Mouse (Mus musculus) MEL (cell line): ENCODE data around the gene Vasn. TPM values are rescaled to one million over a fixed set of nuclear protein-coding genes. Genes with fewer than 3 reads are reported as not detected.

Experiments used
- DNase-seq: peaks from one replicate; pipeline ENCODE4 v3.0.0; 2011; ENCODE audit warnings: low read depth, low spot score
- H3K27ac ChIP-seq: 2 replicates; pipeline ENCODE4 v1.5.1; 2012; ENCODE audit warnings: low read depth, mild to moderate bottlenecking, control low read depth, low read length, moderate library complexity; ENCODE audit not compliant: control insufficient read depth
- H3K27me3 ChIP-seq, 2 experiments: fragments of 150-350 bp in 1 of 2; sonication (generic) in 1 of 2; 2 replicates each; pipeline ENCODE4 v1.6.1; 2012; ENCODE audit warnings: low read length in 2 of 2, mild to moderate bottlenecking in 2 of 2, improper control_type of control experiment in 1 of 2, moderate library complexity in 1 of 2; ENCODE audit not compliant: insufficient read depth in 2 of 2, control insufficient read depth in 1 of 2
- H3K36me3 ChIP-seq, 2 experiments: 2 replicates each; pipeline ENCODE4 v1.6.1; 2012 to 2014; ENCODE audit warnings: low read length in 2 of 2, improper control_type of control experiment in 1 of 2, inconsistent platforms in 1 of 2, mild to moderate bottlenecking in 1 of 2; ENCODE audit not compliant: insufficient read depth in 2 of 2, control insufficient read depth in 1 of 2
- H3K4me1 ChIP-seq, 2 experiments: fragments of 150-350 bp in 1 of 2; sonication (generic) in 1 of 2; 2 replicates each; pipeline ENCODE4 v1.6.1; 2012; ENCODE audit warnings: low read length in 2 of 2, improper control_type of control experiment in 1 of 2, mild to moderate bottlenecking in 1 of 2; ENCODE audit not compliant: insufficient read depth in 2 of 2, control insufficient read depth in 1 of 2
- H3K4me3 ChIP-seq, 2 experiments: fragments of 150-350 bp in 1 of 2; sonication (generic) in 1 of 2; 2 replicates each; pipeline ENCODE4 v1.5.1; 2012; ENCODE audit warnings: low read depth in 2 of 2, low read length in 2 of 2, mild to moderate bottlenecking in 2 of 2, moderate library complexity in 2 of 2, control low read depth in 1 of 2, improper control_type of control experiment in 1 of 2; ENCODE audit not compliant: control insufficient read depth in 1 of 2, insufficient read depth in 1 of 2
- H3K79me2 ChIP-seq: 2 replicates; pipeline ENCODE4 v1.6.1; 2012; ENCODE audit warnings: mild to moderate bottlenecking, low read length, moderate library complexity; ENCODE audit not compliant: control insufficient read depth, poor library complexity, insufficient read depth
- H3K9ac ChIP-seq: 2 replicates; pipeline ENCODE4 v1.6.1; 2012; ENCODE audit warnings: low read depth, mild to moderate bottlenecking, control low read depth, low read length, moderate library complexity; ENCODE audit not compliant: control insufficient read depth, poor library complexity, severe bottlenecking
- H3K9me3 ChIP-seq: fragments of 150-350 bp; sonication (generic); replicated peaks from 2 replicates; pipeline ENCODE4 v1.6.1; 2012; ENCODE audit warnings: mild to moderate bottlenecking, low read length, improper control_type of control experiment, moderate library complexity; ENCODE audit not compliant: insufficient read depth
- CHD1 ChIP-seq: IDR thresholded peaks from 2 replicates; pipeline ENCODE4 v1.6.1; 2012; ENCODE audit warnings: low read depth, mild to moderate bottlenecking, inconsistent platforms, low read length, improper control_type of control experiment
- CTCF ChIP-seq, 3 experiments: IDR thresholded peaks in 2 of 3; conservative IDR thresholded peaks in 1 of 3; 2 replicates each; pipeline ENCODE4 v1.5.1; 2011 to 2012; ENCODE audit warnings: low read length in 3 of 3, low read depth in 2 of 3, mild to moderate bottlenecking in 2 of 3, improper control_type of control experiment in 1 of 3, inconsistent platforms in 1 of 3, mixed read lengths in 1 of 3, moderate library complexity in 1 of 3; ENCODE audit not compliant: control insufficient read depth in 1 of 3, insufficient read depth in 1 of 3, poor library complexity in 1 of 3, severe bottlenecking in 1 of 3
- E2F4 ChIP-seq: IDR thresholded peaks from 2 replicates; pipeline ENCODE4 v1.6.1; 2011; ENCODE audit warnings: low read depth, low read length, improper control_type of control experiment, borderline replicate concordance
- EP300 ChIP-seq, 2 experiments: IDR thresholded peaks; 2 replicates each; pipeline ENCODE4 v1.6.1; 2011; ENCODE audit warnings: improper control_type of control experiment in 2 of 2, low read length in 2 of 2, low read depth in 1 of 2, mild to moderate bottlenecking in 1 of 2
- ETS1 ChIP-seq: IDR thresholded peaks from 2 replicates; pipeline ENCODE4 v1.6.1; 2012; ENCODE audit warnings: low read depth, mild to moderate bottlenecking, inconsistent platforms, low read length, improper control_type of control experiment, moderate library complexity
- GABPA ChIP-seq: IDR thresholded peaks from 2 replicates; pipeline ENCODE4 v1.6.1; 2012; ENCODE audit warnings: low read depth, mild to moderate bottlenecking, inconsistent platforms, low read length, improper control_type of control experiment, moderate library complexity
- GATA1 ChIP-seq: IDR thresholded peaks from 2 replicates; pipeline ENCODE4 v1.6.1; 2011; ENCODE audit warnings: low read depth, low read length, improper control_type of control experiment
- KAT2A ChIP-seq: conservative IDR thresholded peaks from 2 replicates; pipeline ENCODE4 v1.6.1; 2012; ENCODE audit warnings: low read depth, low read length, improper control_type of control experiment, inconsistent platforms
- MAX ChIP-seq: IDR thresholded peaks from 2 replicates; pipeline ENCODE4 v1.6.1; 2011; ENCODE audit warnings: low read length, improper control_type of control experiment
- MEF2A ChIP-seq: IDR thresholded peaks from 2 replicates; pipeline ENCODE4 v1.6.1; 2014; ENCODE audit warnings: low read depth, mild to moderate bottlenecking, inconsistent platforms, low read length, improper control_type of control experiment; ENCODE audit not compliant: poor library complexity, insufficient replicate concordance, severe bottlenecking; ENCODE audit errors: extremely low read depth
- MXI1 ChIP-seq: IDR thresholded peaks from 2 replicates; pipeline ENCODE4 v1.6.1; 2011; ENCODE audit warnings: mild to moderate bottlenecking, low read depth, low read length, improper control_type of control experiment
- MYB ChIP-seq: IDR thresholded peaks from 2 replicates; pipeline ENCODE4 v1.6.1; 2011; ENCODE audit warnings: mild to moderate bottlenecking, low read depth, low read length, improper control_type of control experiment
- MYC ChIP-seq: IDR thresholded peaks from 2 replicates; pipeline ENCODE4 v1.6.1; 2011; ENCODE audit warnings: low read depth, mild to moderate bottlenecking, low read length, improper control_type of control experiment, moderate library complexity
- NELFE ChIP-seq: IDR thresholded peaks from 2 replicates; pipeline ENCODE4 v1.6.1; 2011; ENCODE audit warnings: low read depth, low read length, improper control_type of control experiment
- NRF1 ChIP-seq: IDR thresholded peaks from 2 replicates; pipeline ENCODE4 v1.6.1; 2014; ENCODE audit warnings: low read depth, mild to moderate bottlenecking, inconsistent platforms, low read length, improper control_type of control experiment, moderate library complexity; ENCODE audit not compliant: poor library complexity, insufficient read depth, severe bottlenecking
- POLR2AphosphoS5 ChIP-seq: IDR thresholded peaks from 2 replicates; pipeline ENCODE4 v1.6.1; 2012; ENCODE audit warnings: low read depth, borderline replicate concordance, mild to moderate bottlenecking, inconsistent platforms, low read length, moderate library complexity, mixed read lengths
- RAD21 ChIP-seq: IDR thresholded peaks from 2 replicates; pipeline ENCODE4 v1.6.1; 2011; ENCODE audit warnings: mild to moderate bottlenecking, low read depth, low read length, improper control_type of control experiment
- RCOR1 ChIP-seq: IDR thresholded peaks from 2 replicates; pipeline ENCODE4 v1.6.1; 2012; ENCODE audit warnings: low read depth, mild to moderate bottlenecking, inconsistent platforms, low read length, improper control_type of control experiment
- TAL1 ChIP-seq: IDR thresholded peaks from 2 replicates; pipeline ENCODE4 v1.6.1; 2012; ENCODE audit warnings: mild to moderate bottlenecking, inconsistent platforms, low read length, moderate library complexity, mixed read lengths
- TCF12 ChIP-seq: IDR thresholded peaks from 2 replicates; pipeline ENCODE4 v1.6.1; 2014; ENCODE audit warnings: low read depth, mild to moderate bottlenecking, inconsistent platforms, low read length, improper control_type of control experiment, moderate library complexity
- UBTF ChIP-seq: IDR thresholded peaks from 2 replicates; pipeline ENCODE4 v1.6.1; 2012; ENCODE audit warnings: low read depth, mild to moderate bottlenecking, inconsistent platforms, low read length, improper control_type of control experiment, moderate library complexity, borderline replicate concordance; ENCODE audit not compliant: insufficient read depth
- USF1 ChIP-seq: IDR thresholded peaks from 2 replicates; pipeline ENCODE4 v1.6.1; 2014; ENCODE audit warnings: low read depth, mild to moderate bottlenecking, inconsistent platforms, low read length, improper control_type of control experiment, moderate library complexity
- USF2 ChIP-seq, 2 experiments: IDR thresholded peaks; 2 replicates each; pipeline ENCODE4 v1.6.1; 2011 to 2012; ENCODE audit warnings: improper control_type of control experiment in 2 of 2, low read length in 2 of 2, borderline replicate concordance in 1 of 2, inconsistent platforms in 1 of 2, low read depth in 1 of 2, mild to moderate bottlenecking in 1 of 2; ENCODE audit not compliant: insufficient read depth in 1 of 2
- ZMIZ1 ChIP-seq: IDR thresholded peaks from 2 replicates; pipeline ENCODE4 v1.6.1; 2012; ENCODE audit warnings: low read depth, mild to moderate bottlenecking, inconsistent platforms, low read length, improper control_type of control experiment, moderate library complexity
- ZNF384 ChIP-seq: IDR thresholded peaks from 2 replicates; pipeline ENCODE4 v1.6.1; 2012; ENCODE audit warnings: low read depth, mild to moderate bottlenecking, inconsistent platforms, low read length, improper control_type of control experiment
- polyA plus RNA-seq, 2 experiments: library from polyadenylated mRNA; stranded (reverse) in 1 of 2; unstranded in 1 of 2; fragments of >175 nt in 1 of 2; fragments of >200 nt in 1 of 2; gene quantifications; 2 replicates each; pipeline versions ENCODE4 v1.2.1 to v1.2.4; 2012; ENCODE audit warnings: low replicate concordance in 2 of 2, low read depth in 1 of 2; ENCODE audit not compliant: insufficient read length in 2 of 2, insufficient read depth in 1 of 2, missing spikeins in 1 of 2
- total RNA-seq: library from RNA; depleted of rRNA; stranded (reverse); fragments of 300-350 nt; gene quantifications from 2 replicates; pipeline ENCODE4 v1.2.3, GENCODE M21; 2012

The Vasn gene
- total and polyA plus RNA-seq, 3 experiments: 0.19 to 3.1 TPM; not detected in 1

GRCm38 (mm10) chr16:4682628-4683179, 43.0 kb downstream of the Vasn start:
- peak overlapping the region; percentile 57 to 76 for H3K4me3 ChIP-seq
- DNase-seq: peak; percentile 60
- peak overlapping the region; percentile 82 for H3K9ac ChIP-seq
- H3K79me2 ChIP-seq: peaks cover 41% of the 10 kb centered on the region
- no peaks in the 10 kb centered on the region for H3K9me3 ChIP-seq
- peaks cover 2 to 22% of the 10 kb centered on the region in 2 experiments for H3K4me1 ChIP-seq
- H3K36me3 ChIP-seq: peaks cover 0 to 42% of the 10 kb centered on the region in 2 experiments; a peak in 3 of 4 replicates
- TF ChIP-seq MAX: peak; percentile 83
- peak; percentile 79; the same call in 1 of the 2 replicates for TF ChIP-seq MYC
- TF ChIP-seq E2F4: no peak
- TF ChIP-seq GATA1: peak; percentile 20; the same call in 1 of the 2 replicates
- no peak; the same call in 1 of the 2 replicates for TF ChIP-seq KAT2A
- TF ChIP-seq POLR2AphosphoS5: no peak
- TF ChIP-seq ETS1: peak; percentile 44; the same call in 1 of the 2 replicates
- TF ChIP-seq RAD21: no peak
- TF ChIP-seq USF1: peak; percentile 78
- TF ChIP-seq ZNF384: peak; percentile 53; the same call in 1 of the 2 replicates
- peak; percentile 56; the same call in 1 of the 2 replicates for TF ChIP-seq TCF12
- peak; percentile 69; the same call in 1 of the 2 replicates for TF ChIP-seq RCOR1
- TF ChIP-seq MXI1: peak; percentile 52; the same call in 1 of the 2 replicates
- TF ChIP-seq, all 39 proteins: peak for 9
- Histone ChIP-seq H3K27me3 (no peaks in the 10 kb centered on the region), H3K27ac (peak overlapping the region; percentile 95)

- Histone ChIP-seq H3K79me2 (peaks cover 36% of the 10 kb centered on the region), H3K36me3 (peaks cover under 1 to 37% of the 10 kb centered on the region in 2 experiments; a peak in 3 of 4 replicates), H3K27me3 (no peaks in the 10 kb centered on the region), H3K4me1 (peaks cover 2 to 17% of the 10 kb centered on the region in 2 experiments; a peak in 3 of 4 replicates), H3K4me3 (peak overlapping the region; percentile 57 to 76), H3K9me3 (no peaks in the 10 kb centered on the region), H3K9ac (peak overlapping the region; percentile 82), H3K27ac (peak overlapping the region; percentile 95)
- peak; percentile 86 for DNase-seq
- no peak for TF ChIP-seq MXI1
- TF ChIP-seq CHD1: peak; percentile 91; the same call in 1 of the 2 replicates
- no peak for TF ChIP-seq GABPA
- no peak for TF ChIP-seq UBTF
- TF ChIP-seq MYB: peak; percentile 83
- no peak for TF ChIP-seq NELFE
- TF ChIP-seq KAT2A: no peak
- peak; percentile 86 for TF ChIP-seq TAL1
- no peak for TF ChIP-seq MEF2A
- TF ChIP-seq RAD21: no peak
- no peak for TF ChIP-seq NRF1
- peak; percentile 64 for TF ChIP-seq GATA1
- TF ChIP-seq ZMIZ1: no peak
- TF ChIP-seq EP300 (IDR thresholded peaks at IDR 0.05; ENCODE audit: low read depth in 1 of 2, low read length in 2 of 2): peak; percentile 82 to 90
- peak; percentile 34; the same call in 1 of the 2 replicates for TF ChIP-seq ETS1
- TF ChIP-seq TCF12: peak; percentile 81
- no peak for TF ChIP-seq USF2 (IDR thresholded peaks at IDR 0.05; ENCODE audit: borderline replicate concordance in 1 of 2, insufficient read depth in 1 of 2, low read depth in 1 of 2, low read length in 2 of 2)
- TF ChIP-seq CTCF (IDR thresholded peaks at IDR 0.05 in 2 of 3, conservative IDR thresholded peaks at IDR 0.05 in 1 of 3; ENCODE audit: control insufficient read depth in 1 of 3, insufficient read depth in 1 of 3, low read depth in 2 of 3, low read length in 3 of 3, poor library complexity in 1 of 3, severe bottlenecking in 1 of 3): no peak
These were observed 43.4 kb downstream of the Vasn start for GRCm38 (mm10) chr16:4683193-4683580.
